Mouse (Mus musculus) 3134 (cell line): ENCODE measurements around the gene Tle4.
"Not testable (repeated sequence)": the region's sequence is repeated elsewhere in the genome, so short reads cannot be mapped to it uniquely, and the experiment has no call there.

Experiments used
- DNase-seq: peaks from one replicate; pipeline ENCODE4 v3.0.0-alpha.2; 2011; ENCODE audit warnings: low spot score; ENCODE audit not compliant: insufficient read length; ENCODE audit errors: extremely low read depth

Tle4 gene

DNA sequence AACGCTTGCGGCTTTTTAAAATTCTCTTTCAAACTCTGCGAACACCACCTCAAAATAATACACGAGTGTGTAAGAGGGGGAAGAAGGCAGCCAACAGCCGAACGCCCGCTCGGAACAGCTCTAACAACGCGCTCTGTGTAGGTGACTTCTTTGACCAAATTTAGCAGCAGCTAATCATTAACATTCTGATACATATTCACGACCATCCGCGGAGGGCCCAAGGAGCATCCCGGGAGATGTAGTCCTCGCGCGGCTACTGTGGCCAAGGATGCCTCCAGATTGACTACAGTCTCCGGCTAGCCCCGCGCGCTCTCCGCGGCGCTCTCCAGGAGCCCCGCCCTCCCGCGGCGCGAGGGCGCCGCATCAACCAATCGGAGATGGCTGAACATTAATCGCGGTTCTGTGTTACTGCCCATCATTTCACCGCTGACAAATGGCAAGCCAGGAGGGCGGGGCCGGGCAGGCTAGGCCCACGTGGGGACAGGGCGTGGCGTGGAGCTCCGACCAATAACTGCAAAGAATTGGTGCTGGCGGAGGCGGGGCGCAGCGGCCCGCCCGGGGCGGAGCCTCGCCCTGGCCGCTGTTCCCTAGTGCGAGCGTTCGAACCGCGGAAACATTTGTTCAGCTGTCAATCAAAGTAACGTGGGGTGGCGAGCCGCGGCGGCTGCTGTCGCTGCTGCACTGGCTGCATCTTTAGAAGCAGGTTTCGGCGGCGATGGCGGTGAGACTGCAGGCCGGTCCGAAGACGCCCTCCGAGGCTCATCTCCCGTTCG is at the start of gene Tle4:
Tle4 (minus strand) TSS at position 135 of the 773 bp plus-strand sequence.
- peak; percentile 4 for DNase-seq

- no peak for DNase-seq
These were observed 47.8 kb upstream of the Tle4 start for GRCm38 (mm10) chr19:14645666-14646065.

GRCm38 (mm10) chr19:14644756-14645155 is 46.9 kb upstream of the Tle4 start:
- DNase-seq, result no peak

GRCm38 (mm10) chr19:14643091-14643490 is 45.2 kb upstream of the Tle4 start:
- DNase-seq, result not testable (repeated sequence)

DNA sequence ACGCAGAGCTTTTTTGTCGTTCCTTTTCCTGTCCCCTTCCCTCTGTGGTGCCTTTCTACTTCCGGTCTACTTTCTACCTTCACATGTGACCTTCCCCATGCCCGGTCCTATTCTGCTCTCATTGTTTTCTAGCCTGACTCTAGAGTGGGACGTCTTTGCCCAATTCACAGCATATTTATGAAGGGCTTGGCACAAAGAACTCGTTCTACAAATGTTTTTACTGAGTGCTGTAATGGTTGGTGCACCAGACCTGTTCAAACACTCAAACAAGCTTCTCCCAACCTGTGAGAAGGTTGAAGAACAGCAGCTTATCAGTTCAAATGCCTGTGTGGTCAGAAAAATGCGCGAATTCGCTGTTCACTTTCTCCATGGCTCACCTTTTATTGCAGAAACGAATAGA is 44.8 kb upstream of the Tle4 start:
- no peak for DNase-seq

- DNase-seq, result no peak
These were observed 37.5 kb upstream of the Tle4 start for GRCm38 (mm10) chr19:14635213-14635928.

GRCm38 (mm10) chr19:14623355-14623754 is 25.5 kb upstream of the Tle4 start:
- no peak for DNase-seq

GRCm38 (mm10) chr19:14620534-14620933 is 22.7 kb upstream of the Tle4 start:
- DNase-seq, result peak; percentile 12

DNA sequence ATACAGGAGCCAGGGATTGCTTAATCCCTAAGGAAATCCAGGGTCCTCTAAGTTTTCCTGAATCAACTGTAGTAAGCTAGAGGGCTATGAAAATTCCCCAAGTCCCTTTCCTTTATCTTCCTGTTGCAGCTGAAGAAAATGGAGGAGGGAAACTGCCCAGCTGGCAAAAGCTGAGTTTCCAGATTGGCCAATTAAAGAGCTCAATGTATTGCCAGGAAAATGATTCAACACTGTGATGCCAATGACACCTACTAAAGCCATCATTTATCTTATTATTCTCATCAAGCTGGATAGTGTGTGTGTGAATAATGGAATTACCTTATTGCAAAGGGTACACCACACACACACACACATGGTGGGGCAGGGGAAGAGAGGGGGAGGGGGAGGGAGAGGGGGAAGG is 22.0 kb upstream of the Tle4 start:
- no peak for DNase-seq

DNA sequence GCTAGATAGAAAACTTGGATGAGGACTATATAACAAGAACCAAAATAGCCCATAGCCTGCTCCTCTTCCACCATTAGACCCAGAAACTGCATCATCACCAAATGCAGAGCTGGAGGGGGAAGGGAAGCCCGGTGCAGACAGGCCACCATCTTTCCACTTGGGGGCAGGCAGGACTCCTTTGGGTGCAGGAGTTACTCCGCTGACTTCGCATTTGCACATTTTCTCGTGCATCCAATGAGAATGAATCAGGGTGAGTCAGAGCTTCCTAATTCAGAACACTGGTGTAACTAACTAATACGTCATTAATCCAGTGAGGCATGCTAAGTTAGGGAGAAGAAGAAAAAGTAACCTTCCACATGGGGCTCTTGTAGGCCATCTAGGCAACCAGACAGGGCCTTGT is 17.0 kb upstream of the Tle4 start:
- no peak for DNase-seq

- DNase-seq, result no peak
These were observed 12.9 kb upstream of the Tle4 start for GRCm38 (mm10) chr19:14610542-14611317.

- no peak for DNase-seq
These were observed 3.0 kb upstream of the Tle4 start for GRCm38 (mm10) chr19:14600841-14601240.

DNA sequence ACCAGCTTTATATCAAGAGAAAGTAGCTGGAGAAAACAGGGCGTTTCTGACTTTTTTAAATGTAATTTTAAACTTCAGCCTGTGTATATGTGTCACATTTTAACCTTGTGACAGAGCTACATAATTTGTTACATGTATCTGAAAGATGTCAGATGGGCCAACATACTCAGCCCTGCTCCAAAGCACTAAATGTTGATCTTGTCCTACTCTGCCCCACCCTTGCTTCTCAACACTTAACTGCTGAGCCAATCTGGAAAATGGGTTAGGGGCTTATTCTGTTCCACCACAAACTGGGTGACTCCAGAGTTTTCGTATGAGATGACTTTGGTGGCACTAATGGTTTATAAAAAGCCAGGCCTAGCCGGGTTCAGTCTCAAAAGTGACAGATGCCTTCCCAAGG is 2.5 kb upstream of the Tle4 start:
- DNase-seq, result no peak

DNA sequence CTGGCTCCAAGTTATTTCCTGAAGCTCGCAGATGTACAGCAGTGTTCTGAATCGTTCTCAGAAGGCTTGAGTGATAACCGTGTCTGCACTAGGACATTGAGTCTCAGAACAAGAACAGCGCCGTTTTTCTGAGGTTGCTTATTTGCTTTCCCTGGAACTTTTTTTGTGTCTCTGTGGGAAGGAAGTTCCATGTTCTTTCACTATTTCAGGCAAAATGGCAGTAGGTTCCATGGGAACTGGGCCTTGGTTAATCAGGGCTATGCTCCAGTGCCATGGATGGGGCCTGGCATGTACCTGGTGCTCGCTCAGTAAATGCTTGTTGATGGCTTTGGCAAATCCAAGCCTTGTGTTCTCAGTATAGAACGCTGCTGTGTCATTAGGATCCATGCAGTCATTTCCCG is 2.0 kb upstream of the Tle4 start:
- DNase-seq, result no peak

GRCm38 (mm10) chr19:14598690-14599288 is 938 bp upstream of the Tle4 start:
- peak; percentile 1 for DNase-seq

DNA sequence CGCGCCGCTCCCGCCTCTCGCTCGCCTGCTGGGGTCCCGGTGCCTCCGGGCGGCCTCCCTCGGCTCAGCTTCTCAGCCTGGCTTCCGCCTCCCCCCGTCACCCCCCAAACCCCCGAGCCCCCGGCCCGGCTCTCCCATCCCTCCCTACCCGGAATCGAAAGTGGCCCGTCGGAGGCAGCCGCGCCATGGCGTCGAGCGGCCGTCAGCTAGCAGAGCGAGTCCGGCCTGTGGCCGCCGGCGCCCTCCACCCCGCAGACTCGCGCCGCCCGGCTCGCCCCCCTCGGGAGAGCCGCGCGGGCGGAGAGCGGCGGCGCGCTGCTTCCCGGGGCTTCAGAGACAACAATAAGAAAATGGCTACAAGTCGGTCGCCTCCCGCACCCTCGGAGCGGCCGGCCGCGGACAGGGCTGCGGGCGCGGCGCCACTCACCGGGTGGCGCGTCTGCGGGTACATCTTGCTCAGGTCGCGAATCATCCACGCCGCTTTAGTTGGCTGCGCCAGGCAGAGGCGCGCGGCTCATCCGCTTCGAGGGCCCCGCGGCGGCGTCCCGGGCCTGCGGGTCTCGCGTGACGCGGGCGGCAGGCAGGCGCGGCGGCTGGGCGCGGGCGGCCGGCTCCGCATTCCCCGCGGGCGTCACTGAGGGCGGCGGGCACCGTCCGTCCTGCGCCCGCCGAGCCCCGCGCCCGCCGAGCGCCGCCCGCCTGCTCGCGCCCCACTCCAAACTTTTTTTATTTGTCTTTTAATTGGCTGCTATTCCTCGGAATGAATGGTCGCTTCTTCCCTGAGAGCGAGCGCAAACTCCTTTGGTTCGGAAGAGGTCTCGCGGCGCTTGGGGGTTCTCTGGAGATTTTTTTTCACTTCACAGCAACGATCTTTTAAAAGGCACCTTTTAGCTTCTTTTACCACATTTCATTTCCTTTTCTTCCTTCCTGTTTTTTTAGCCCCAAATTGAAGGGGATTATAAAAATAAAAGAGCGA is 622 bp downstream of the Tle4 start:
- DNase-seq, result no peak

DNA sequence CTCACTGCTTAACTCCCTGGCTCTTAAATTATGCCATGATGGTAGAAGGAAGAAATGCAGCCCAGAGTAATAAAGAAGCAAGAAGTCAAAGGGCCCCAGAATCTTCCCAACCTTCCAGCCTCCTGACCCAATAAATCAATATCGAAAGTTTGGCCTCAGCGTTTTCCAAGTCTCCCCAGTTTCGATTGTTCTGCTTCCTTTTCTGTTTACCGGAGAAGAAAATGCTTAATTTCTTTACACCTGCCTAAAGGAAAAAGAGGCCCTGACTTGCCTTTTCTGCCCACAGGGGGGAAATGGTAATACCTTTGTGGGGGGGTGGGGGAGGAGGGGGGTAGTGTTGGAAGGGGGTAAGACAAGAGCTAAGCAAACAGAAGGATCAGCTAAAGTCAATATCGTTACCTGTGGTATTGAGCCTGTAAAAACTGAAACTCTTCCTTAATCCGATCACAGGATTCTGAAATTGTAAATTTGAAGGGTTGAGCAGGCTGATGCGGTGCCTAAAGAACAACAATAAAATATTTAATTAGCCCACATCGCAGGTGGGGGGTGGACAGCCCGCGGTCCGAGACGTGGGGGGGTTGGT is 1.4 kb downstream of the Tle4 start:
- no peak for DNase-seq

- no peak for DNase-seq
These were observed 2.4 kb downstream of the Tle4 start for GRCm38 (mm10) chr19:14595390-14595997.

- no peak for DNase-seq
These were observed 3.3 kb downstream of the Tle4 start for GRCm38 (mm10) chr19:14594537-14594936.
